Mouse (Mus musculus): ENCODE measurements around the gene Cops3. TPM values are rescaled to one million over a fixed set of nuclear protein-coding genes. Genes with fewer than 3 reads are reported as not detected.

Gene Cops3
- polyA plus RNA-seq, 1 experiment from 2014 or later: 181 TPM

GRCm38 (mm10) chr11:59793390-59793789 lies 46.2 kb downstream of the Cops3 start:
- H3K9me3 ChIP-seq (replicated peaks): no peaks in the 10 kb centered on the region
- H3K27me3 ChIP-seq: no peaks in the 10 kb centered on the region
- WGBS: 94% methylated on average over 6 of the region's 6 CpGs
- H3K9ac ChIP-seq: no peak overlapping the region
- no peak overlapping the region for H3K4me2 ChIP-seq (replicated peaks)
- H3K27ac ChIP-seq (replicated peaks): no peak overlapping the region
- H3K36me3 ChIP-seq: peaks cover 73% of the 10 kb centered on the region
- no peak for ATAC-seq (ENCODE audit: insufficient number of reproducible peaks, low FRiP score, low TSS enrichment, low read depth)
- no peak overlapping the region for H3K4me3 ChIP-seq (replicated peaks)
- no peaks in the 10 kb centered on the region for H3K4me1 ChIP-seq

- 87% methylated on average over 1 of the region's 1 CpGs for WGBS
- Histone ChIP-seq H3K9me3 (replicated peaks) (no peaks in the 10 kb centered on the region), H3K27me3 (0 out of 2 replicates have a peak, but pooled peaks cover 2% of the 10 kb centered on the region), H3K27ac (replicated peaks) (no peak overlapping the region), H3K4me1 (peaks cover 9% of the 10 kb centered on the region), H3K9ac (no peak overlapping the region), H3K36me3 (peaks cover 37% of the 10 kb centered on the region), H3K4me3 (replicated peaks) (no peak overlapping the region), H3K4me2 (replicated peaks) (no peak overlapping the region)
- ATAC-seq (ENCODE audit: insufficient number of reproducible peaks, low FRiP score, low TSS enrichment, low read depth): no peak
These were observed 50.3 kb downstream of the Cops3 start for GRCm38 (mm10) chr11:59789311-59789710.

- peak; percentile 77 for ATAC-seq (ENCODE audit: insufficient number of reproducible peaks, low FRiP score, low TSS enrichment, low read depth)
- peaks cover 9% of the 10 kb centered on the region for H3K4me1 ChIP-seq
- no peak within 1 kb of the TSS for H3K27ac ChIP-seq (replicated peaks)
- H3K9ac ChIP-seq: peak within 1 kb of the TSS; percentile 12; the same call in 1 of the 2 replicates
- WGBS: under 1% methylated on average over 51 of the region's 51 CpGs
- peak within 1 kb of the TSS; percentile 93 for H3K4me2 ChIP-seq (replicated peaks)
- H3K27me3 ChIP-seq: 0 out of 2 replicates have a peak, but pooled peaks cover 2% of the 10 kb centered on the region
- H3K9me3 ChIP-seq (replicated peaks): no peaks in the 10 kb centered on the region
- H3K4me3 ChIP-seq (replicated peaks): peak within 1 kb of the TSS; percentile 49
- peaks cover 17% of the 10 kb centered on the region for H3K36me3 ChIP-seq
These were observed 52.3 kb downstream of the Cops3 start, which contains the start of gene Pld6 for GRCm38 (mm10) chr11:59787199-59787781. Pld6 (minus strand) TSS chr11:59787645.

GRCm38 (mm10) chr11:59786444-59787198 lies 53.0 kb downstream of the Cops3 start:
- Histone ChIP-seq H3K36me3 (peaks cover 10% of the 10 kb centered on the region; the same call in 1 of the 2 replicates), H3K27me3 (0 out of 2 replicates have a peak, but pooled peaks cover 2% of the 10 kb centered on the region), H3K4me3 (replicated peaks) (peak overlapping the region; percentile 49), H3K9me3 (replicated peaks) (no peaks in the 10 kb centered on the region), H3K4me1 (peaks cover 9% of the 10 kb centered on the region), H3K4me2 (replicated peaks) (peak overlapping the region; percentile 93), H3K27ac (replicated peaks) (no peak overlapping the region), H3K9ac (peak overlapping the region; percentile 12; the same call in 1 of the 2 replicates)
- WGBS: 51% methylated on average over 15 of the region's 15 CpGs
- no peak for ATAC-seq (ENCODE audit: insufficient number of reproducible peaks, low FRiP score, low TSS enrichment, low read depth)

GRCm38 (mm10) chr11:59783591-59783990 lies 56.0 kb downstream of the Cops3 start:
- no peak overlapping the region for H3K27ac ChIP-seq (replicated peaks)
- peaks cover 9% of the 10 kb centered on the region for H3K4me1 ChIP-seq
- H3K27me3 ChIP-seq: 0 out of 2 replicates have a peak, but pooled peaks cover 2% of the 10 kb centered on the region
- no peak overlapping the region for H3K9ac ChIP-seq
- WGBS: 83% methylated on average over 6 of the region's 6 CpGs
- no peaks in the 10 kb centered on the region for H3K9me3 ChIP-seq (replicated peaks)
- no peak for ATAC-seq (ENCODE audit: insufficient number of reproducible peaks, low FRiP score, low TSS enrichment, low read depth)
- H3K36me3 ChIP-seq: 0 out of 2 replicates have a peak, but pooled peaks cover 3% of the 10 kb centered on the region
- no peak overlapping the region for H3K4me2 ChIP-seq (replicated peaks)
- no peak overlapping the region for H3K4me3 ChIP-seq (replicated peaks)

- H3K4me3 ChIP-seq (replicated peaks): no peak overlapping the region
- H3K9ac ChIP-seq: no peak overlapping the region
- no peaks in the 10 kb centered on the region for H3K27me3 ChIP-seq
- H3K4me1 ChIP-seq: peaks cover 2% of the 10 kb centered on the region; the same call in 1 of the 2 replicates
- no peak for ATAC-seq (ENCODE audit: insufficient number of reproducible peaks, low FRiP score, low TSS enrichment, low read depth)
- no peaks in the 10 kb centered on the region for H3K9me3 ChIP-seq (replicated peaks)
- no peak overlapping the region for H3K4me2 ChIP-seq (replicated peaks)
- no peak overlapping the region for H3K27ac ChIP-seq (replicated peaks)
- H3K36me3 ChIP-seq: peaks cover 10% of the 10 kb centered on the region
- 65% methylated on average over 7 of the region's 7 CpGs for WGBS
These were observed 57.5 kb downstream of the Cops3 start for GRCm38 (mm10) chr11:59782091-59782590.

- H3K36me3 ChIP-seq: peaks cover 28% of the 10 kb centered on the region
- H3K27ac ChIP-seq (replicated peaks): no peak overlapping the region
- H3K27me3 ChIP-seq: no peaks in the 10 kb centered on the region
- 73% methylated on average over 4 of the region's 4 CpGs for WGBS
- no peak overlapping the region for H3K4me3 ChIP-seq (replicated peaks)
- ATAC-seq (ENCODE audit: insufficient number of reproducible peaks, low FRiP score, low TSS enrichment, low read depth): no peak
- H3K9me3 ChIP-seq (replicated peaks): no peaks in the 10 kb centered on the region
- no peak overlapping the region for H3K9ac ChIP-seq
- H3K4me1 ChIP-seq: no peaks in the 10 kb centered on the region
- H3K4me2 ChIP-seq (replicated peaks): no peak overlapping the region
These were observed 59.4 kb downstream of the Cops3 start for GRCm38 (mm10) chr11:59780241-59780640.

- Histone ChIP-seq H3K36me3 (peaks cover 33% of the 10 kb centered on the region), H3K4me2 (replicated peaks) (no peak overlapping the region), H3K27ac (replicated peaks) (no peak overlapping the region), H3K4me3 (replicated peaks) (no peak overlapping the region), H3K27me3 (no peaks in the 10 kb centered on the region), H3K9me3 (replicated peaks) (no peaks in the 10 kb centered on the region), H3K4me1 (no peaks in the 10 kb centered on the region), H3K9ac (no peak overlapping the region)
- 83% methylated on average over 4 of the region's 4 CpGs for WGBS
- no peak for ATAC-seq (ENCODE audit: insufficient number of reproducible peaks, low FRiP score, low TSS enrichment, low read depth)
These were observed 60.2 kb downstream of the Cops3 start for GRCm38 (mm10) chr11:59779406-59779805.

GRCm38 (mm10) chr11:59778874-59779223 lies 60.8 kb downstream of the Cops3 start:
- no peak overlapping the region for H3K27ac ChIP-seq (replicated peaks)
- H3K9me3 ChIP-seq (replicated peaks): no peaks in the 10 kb centered on the region
- no peak overlapping the region for H3K9ac ChIP-seq
- no peaks in the 10 kb centered on the region for H3K27me3 ChIP-seq
- H3K36me3 ChIP-seq: peaks cover 38% of the 10 kb centered on the region
- peak; percentile 19; the same call in 1 of the 2 replicates for ATAC-seq (ENCODE audit: insufficient number of reproducible peaks, low FRiP score, low TSS enrichment, low read depth)
- no peaks in the 10 kb centered on the region for H3K4me1 ChIP-seq
- no peak overlapping the region for H3K4me2 ChIP-seq (replicated peaks)
- no peak overlapping the region for H3K4me3 ChIP-seq (replicated peaks)
- 64% methylated on average over 1 of the region's 1 CpGs for whole genome bisulfite sequencing

GRCm38 (mm10) chr11:59778181-59778873 lies 61.3 kb downstream of the Cops3 start:
- H3K36me3 ChIP-seq: peaks cover 44% of the 10 kb centered on the region
- no peaks in the 10 kb centered on the region for H3K9me3 ChIP-seq (replicated peaks)
- H3K4me1 ChIP-seq: no peaks in the 10 kb centered on the region
- H3K27ac ChIP-seq (replicated peaks): no peak overlapping the region
- no peak overlapping the region for H3K4me3 ChIP-seq (replicated peaks)
- peak; percentile 65 for ATAC-seq (ENCODE audit: insufficient number of reproducible peaks, low FRiP score, low TSS enrichment, low read depth)
- 53% methylated on average over 9 of the region's 9 CpGs for WGBS
- H3K9ac ChIP-seq: no peak overlapping the region
- H3K4me2 ChIP-seq (replicated peaks): no peak overlapping the region
- no peaks in the 10 kb centered on the region for H3K27me3 ChIP-seq

- 74% methylated on average over 5 of the region's 5 CpGs for WGBS
- Histone ChIP-seq H3K9me3 (replicated peaks) (no peaks in the 10 kb centered on the region), H3K4me3 (replicated peaks) (no peak overlapping the region), H3K27me3 (no peaks in the 10 kb centered on the region), H3K36me3 (peaks cover 52% of the 10 kb centered on the region), H3K4me2 (replicated peaks) (no peak overlapping the region), H3K9ac (no peak overlapping the region), H3K4me1 (no peaks in the 10 kb centered on the region), H3K27ac (replicated peaks) (no peak overlapping the region)
- no peak for ATAC-seq (ENCODE audit: insufficient number of reproducible peaks, low FRiP score, low TSS enrichment, low read depth)
These were observed 62.4 kb downstream of the Cops3 start for GRCm38 (mm10) chr11:59777259-59777658.

All from embryonic facial prominence, embryonic 15.5 days (tissue).